Mouse (Mus musculus) neural tube, embryonic 11.5 days (tissue): Measurements from ENCODE around the gene Snx19. TPM values are rescaled to one million over a fixed set of nuclear protein-coding genes. Genes with fewer than 3 reads are reported as not detected.

Experiments used
- ATAC-seq: fragments of 200-750 bp; cut with Nextera tagmentation; 2 replicates; pipeline ENCODE4 v1.8.0; 2017; ENCODE audit warnings: moderate number of reproducible peaks, mild to moderate bottlenecking, moderate TSS enrichment, moderate library complexity; ENCODE audit not compliant: insufficient read depth, low FRiP score, low TSS enrichment
- DNase-seq: peaks from one replicate; pipeline ENCODE4 v3.0.0-alpha.2; 2015; ENCODE audit warnings: low spot score
- H3K27ac ChIP-seq: fragments of 300-500 bp; sonication (generic); 2 replicates; pipeline ENCODE4 v1.5.1; 2014; ENCODE audit warnings: low read depth, mild to moderate bottlenecking, low read length
- H3K27me3 ChIP-seq: fragments of 300-500 bp; sonication (generic); 2 replicates; pipeline ENCODE4 v1.6.1; 2014; ENCODE audit warnings: mild to moderate bottlenecking, low read length, mixed read lengths; ENCODE audit not compliant: control insufficient read depth, insufficient read depth
- H3K36me3 ChIP-seq: fragments of 300-500 bp; sonication (generic); 2 replicates; pipeline ENCODE4 v1.6.1; 2014; ENCODE audit warnings: mild to moderate bottlenecking, low read length, moderate library complexity, mixed read lengths; ENCODE audit not compliant: control insufficient read depth, insufficient read depth
- H3K4me1 ChIP-seq: fragments of 300-500 bp; sonication (generic); 2 replicates; pipeline ENCODE4 v1.6.1; 2014; ENCODE audit warnings: low read length, mixed read lengths; ENCODE audit not compliant: control insufficient read depth, insufficient read depth
- H3K4me2 ChIP-seq: fragments of 300-500 bp; sonication (generic); 2 replicates; pipeline ENCODE4 v1.6.1; 2014; ENCODE audit warnings: low read depth, mild to moderate bottlenecking, moderate library complexity
- H3K4me3 ChIP-seq: fragments of 300-500 bp; sonication (generic); 2 replicates; pipeline ENCODE4 v1.5.1; 2014; ENCODE audit warnings: low read depth, low read length
- H3K9ac ChIP-seq: fragments of 300-500 bp; sonication (generic); 2 replicates; pipeline ENCODE4 v1.6.1; 2014; ENCODE audit warnings: mild to moderate bottlenecking, low read length
- H3K9me3 ChIP-seq: fragments of 300-500 bp; sonication (generic); 2 replicates; pipeline ENCODE4 v1.6.1; 2016; ENCODE audit warnings: low read length; ENCODE audit not compliant: control insufficient read depth
- WGBS: fragments of 180-500 bp; shearing (Covaris S2); extraction: QIAGEN DNeasy Blood & Tissue Kit; methylation state at CpG from one replicate; pipeline ENCODE4 v1.1.7; 2014; 5-methylcytosine and 5-hydroxymethylcytosine counted together
- polyA plus RNA-seq: library from polyadenylated mRNA; unstranded; fragments of >200 nt; fragmentation: Nextera tagmentation; extraction: Ambion mirVana; gene quantifications from 2 replicates; pipeline ENCODE4 v1.2.1, GENCODE M21; 2014

Gene Snx19
- polyA plus RNA-seq, 1 experiment from 2014 or later: 32.3 TPM

DNA sequence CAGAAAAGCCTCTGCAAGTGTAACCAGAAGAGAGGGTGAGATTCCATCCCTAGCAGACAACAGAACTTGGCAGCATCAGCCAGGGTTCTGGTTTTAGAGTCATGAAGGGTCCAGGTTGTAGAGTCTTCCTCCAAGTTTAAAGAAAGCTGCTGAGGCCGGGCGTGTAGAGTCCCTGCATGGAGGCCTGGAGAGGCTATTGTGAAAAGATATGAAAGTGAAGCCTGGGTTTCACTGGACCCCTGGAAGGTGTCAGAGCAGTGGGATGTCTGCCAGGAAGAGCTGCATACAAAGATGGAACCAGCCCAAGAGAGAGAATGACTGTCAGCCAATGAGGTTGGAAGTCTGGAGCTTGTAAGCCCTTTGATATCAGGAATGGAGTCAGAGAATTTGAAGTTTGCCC, 67.5 kb downstream of the Snx19 start:
- DNase-seq: no peak
- no peak overlapping the region for H3K4me2 ChIP-seq
- WGBS: 90% methylated on average over 2 of the region's 2 CpGs
- no peak overlapping the region for H3K27ac ChIP-seq
- no peak overlapping the region for H3K4me3 ChIP-seq
- no peaks in the 10 kb centered on the region for H3K9me3 ChIP-seq
- H3K4me1 ChIP-seq: no peaks in the 10 kb centered on the region
- H3K9ac ChIP-seq: no peak overlapping the region
- no peaks in the 10 kb centered on the region for H3K27me3 ChIP-seq
- H3K36me3 ChIP-seq: no peaks in the 10 kb centered on the region
- ATAC-seq: no peak

DNA sequence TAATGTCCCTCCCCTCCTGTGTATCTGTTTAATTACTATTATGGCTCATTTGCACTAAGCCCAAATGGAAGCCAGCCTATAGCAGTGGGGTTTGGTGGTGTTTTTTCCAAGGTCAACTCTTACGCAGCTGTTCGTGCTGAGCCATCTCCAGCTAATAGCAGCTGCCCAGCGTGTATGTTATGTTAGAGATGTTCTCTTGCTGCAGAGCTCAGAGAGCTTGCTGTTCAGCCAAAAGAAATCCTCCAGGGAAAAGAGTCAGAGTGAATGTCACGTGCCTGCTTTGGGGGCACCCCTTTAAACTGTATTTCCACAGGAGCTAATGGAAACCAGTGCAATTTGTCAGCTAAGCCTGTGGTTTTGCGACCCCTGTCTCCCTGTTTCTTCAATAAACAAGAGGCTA, 82.1 kb downstream of the Snx19 start:
- Histone ChIP-seq H3K27ac (no peak overlapping the region), H3K4me2 (no peak overlapping the region), H3K36me3 (no peaks in the 10 kb centered on the region), H3K4me1 (no peaks in the 10 kb centered on the region), H3K27me3 (no peaks in the 10 kb centered on the region), H3K9ac (no peak overlapping the region), H3K9me3 (no peaks in the 10 kb centered on the region), H3K4me3 (no peak overlapping the region)
- DNase-seq: no peak
- 73% methylated on average over 5 of the region's 5 CpGs for WGBS
- no peak for ATAC-seq

DNA sequence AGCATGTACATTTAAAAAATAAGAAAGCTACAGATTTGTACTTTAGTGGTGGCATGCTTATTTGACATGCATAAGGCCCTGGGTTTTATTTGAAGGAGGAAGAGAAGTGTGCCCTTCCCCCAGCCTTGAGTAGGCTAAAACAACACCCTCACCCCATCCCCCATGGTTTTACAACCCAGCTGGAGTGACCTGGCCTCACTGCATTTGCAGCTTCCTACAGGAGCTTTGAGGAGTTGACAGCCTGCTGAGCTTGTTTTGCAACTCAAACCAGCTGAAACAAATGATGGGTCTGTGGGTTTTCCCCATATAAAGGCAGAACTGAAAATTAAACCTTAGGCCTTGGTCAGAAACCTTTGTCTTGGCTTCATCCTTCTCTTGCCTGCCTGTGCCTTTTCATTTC, 89.0 kb downstream of the Snx19 start:
- no peak overlapping the region for H3K9ac ChIP-seq
- no peak overlapping the region for H3K4me3 ChIP-seq
- peaks cover 4% of the 10 kb centered on the region; the same call in 1 of the 2 replicates for H3K4me1 ChIP-seq
- H3K27ac ChIP-seq: no peak overlapping the region
- no peaks in the 10 kb centered on the region for H3K27me3 ChIP-seq
- H3K36me3 ChIP-seq: no peaks in the 10 kb centered on the region
- DNase-seq (no peak), ATAC-seq (no peak)
- no peaks in the 10 kb centered on the region for H3K9me3 ChIP-seq
- no peak overlapping the region for H3K4me2 ChIP-seq
